8 mouse cellular contexts compared by ENCODE assay signal in genomic region chr19:46318031-46318471, GRCm38 (mm10). TPM values are rescaled to one million over a fixed set of nuclear protein-coding genes. Genes with fewer than 3 reads are reported as not detected.
DNase-seq lines count a peak whose midpoint lies in the region; ATAC-seq and TF ChIP-seq lines count a peak whose summit lies in the region.

No protein-coding gene starts in this region.

- peaks cover 86% of the 10 kb centered on the region for H3K27me3 ChIP-seq in lung, embryonic 14.5 days (ENCODE audit: insufficient read depth, low read length)
- peaks cover 100% of the 10 kb centered on the region for H3K27me3 ChIP-seq in forebrain, embryonic 10.5 days (ENCODE audit: poor library complexity, severe bottlenecking)
- H3K27me3 ChIP-seq in hindbrain, embryonic 13.5 days, result peaks cover 81% of the 10 kb centered on the region
- H3K27me3 ChIP-seq in liver, embryonic 12.5 days (replicated peaks), result peaks cover 99% of the 10 kb centered on the region
- peaks cover 54% of the 10 kb centered on the region for H3K27me3 ChIP-seq in small intestine, adult 2 months (ENCODE audit: control insufficient read depth, insufficient read depth, low read length)
- peaks cover 31% of the 10 kb centered on the region for H3K27me3 ChIP-seq in thymus, adult 2 months (ENCODE audit: control insufficient read depth, insufficient read depth, low read length)

- TF ChIP-seq CTCF in lung, embryonic 14.5 days (IDR thresholded peaks at IDR 0.05; ENCODE audit: low read depth), result no peak
- TF ChIP-seq CTCF in small intestine, adult 2 months (IDR thresholded peaks at IDR 0.05; ENCODE audit: extremely low read depth, insufficient read length, insufficient replicate concordance, low read depth, low read length), result no peak
- TF ChIP-seq CTCF in thymus, adult 2 months (IDR thresholded peaks at IDR 0.05; ENCODE audit: borderline replicate concordance, control insufficient read depth, extremely low read depth, insufficient read depth, low read length, poor library complexity), result no peak

- H3K9ac ChIP-seq in lung, embryonic 14.5 days, result peak overlapping the region; percentile 41; the same call in 1 of the 2 replicates
- H3K9ac ChIP-seq in hindbrain, embryonic 13.5 days, result peak overlapping the region; percentile 84
- peak overlapping the region; percentile 56; the same call in 1 of the 2 replicates for H3K9ac ChIP-seq in liver, embryonic 12.5 days

- H3K4me2 ChIP-seq in lung, embryonic 14.5 days, result peak overlapping the region; percentile 72
- peak overlapping the region; percentile 76 for H3K4me2 ChIP-seq in hindbrain, embryonic 13.5 days
- H3K4me2 ChIP-seq in liver, embryonic 12.5 days, result peak overlapping the region; percentile 91

- peak; percentile 26 for DNase-seq in lung, embryonic 14.5 days
- no peak for DNase-seq in lung, postnatal 25 days (ENCODE audit: low spot score)
- DNase-seq in cerebellum, adult 11-12 months, result peak; percentile 68
- no peak for DNase-seq in forebrain, embryonic 10.5 days (ENCODE audit: extremely low spot score, low spot score)
- DNase-seq in thymus, adult 2 months, result no peak

- H3K9me3 ChIP-seq in lung, embryonic 14.5 days (ENCODE audit: low read depth, low read length), result no peaks in the 10 kb centered on the region
- H3K9me3 ChIP-seq in forebrain, embryonic 10.5 days, result no peaks in the 10 kb centered on the region
- no peaks in the 10 kb centered on the region for H3K9me3 ChIP-seq in hindbrain, embryonic 13.5 days
- H3K9me3 ChIP-seq in liver, embryonic 12.5 days (replicated peaks), result no peaks in the 10 kb centered on the region

- H3K27ac ChIP-seq in lung, embryonic 14.5 days (ENCODE audit: low read depth), result no peak overlapping the region
- no peak overlapping the region for H3K27ac ChIP-seq in forebrain, embryonic 10.5 days
- H3K27ac ChIP-seq in hindbrain, embryonic 13.5 days, result peak overlapping the region; percentile 81
- H3K27ac ChIP-seq in liver, embryonic 12.5 days, result no peak overlapping the region
- H3K27ac ChIP-seq in small intestine, adult 2 months (ENCODE audit: insufficient read depth, low read depth, low read length), result no peak overlapping the region
- no peak overlapping the region for H3K27ac ChIP-seq in thymus, adult 2 months (ENCODE audit: control insufficient read depth, insufficient read depth, low read length)

- no peaks in the 10 kb centered on the region for H3K4me1 ChIP-seq in lung, embryonic 14.5 days (ENCODE audit: insufficient read depth)
- peaks cover 72% of the 10 kb centered on the region for H3K4me1 ChIP-seq in forebrain, embryonic 10.5 days
- H3K4me1 ChIP-seq in hindbrain, embryonic 13.5 days (replicated peaks), result peaks cover 77% of the 10 kb centered on the region
- H3K4me1 ChIP-seq in liver, embryonic 12.5 days, result peaks cover 65% of the 10 kb centered on the region
- H3K4me1 ChIP-seq in small intestine, adult 2 months (ENCODE audit: control insufficient read depth, insufficient read depth, insufficient read length, low read length), result peaks cover 6% of the 10 kb centered on the region
- peaks cover 9% of the 10 kb centered on the region for H3K4me1 ChIP-seq in thymus, adult 2 months (replicated peaks; ENCODE audit: control insufficient read depth, insufficient read depth, low read length)

- WGBS in lung, embryonic 14.5 days, result 1% methylated on average over 37 of the region's 42 CpGs
- WGBS in forebrain, embryonic 10.5 days, result 2% methylated on average over 40 of the region's 42 CpGs
- 2% methylated on average over 29 of the region's 42 CpGs for whole genome bisulfite sequencing in hindbrain, embryonic 13.5 days
- WGBS in liver, embryonic 12.5 days (ENCODE audit: insufficient replicate concordance), result 3% methylated on average over 36 of the region's 42 CpGs
- 3% methylated on average over 42 of the region's 42 CpGs for WGBS in small intestine, adult 2 months
- 3% methylated on average over 37 of the region's 42 CpGs for WGBS in thymus, adult 2 months

- no peak for TF ChIP-seq POLR2A in small intestine, adult 2 months (IDR thresholded peaks at IDR 0.05; ENCODE audit: low read depth, low read length)
- no peak for TF ChIP-seq POLR2A in thymus, adult 2 months (IDR thresholded peaks at IDR 0.05; ENCODE audit: control insufficient read depth, extremely low read depth, insufficient read depth, low read length, poor library complexity)

- no peaks in the 10 kb centered on the region for H3K36me3 ChIP-seq in lung, embryonic 14.5 days (ENCODE audit: insufficient read depth)
- no peaks in the 10 kb centered on the region for H3K36me3 ChIP-seq in forebrain, embryonic 10.5 days (replicated peaks)
- H3K36me3 ChIP-seq in hindbrain, embryonic 13.5 days, result peaks cover 20% of the 10 kb centered on the region
- H3K36me3 ChIP-seq in liver, embryonic 12.5 days, result 0 out of 2 replicates have a peak, but pooled peaks cover 4% of the 10 kb centered on the region
- peaks cover 4% of the 10 kb centered on the region; the same call in 1 of the 2 replicates for H3K36me3 ChIP-seq in small intestine, adult 2 months (ENCODE audit: control insufficient read depth, insufficient read depth, low read length)
- H3K36me3 ChIP-seq in thymus, adult 2 months (ENCODE audit: control insufficient read depth, insufficient read depth, low read length), result no peaks in the 10 kb centered on the region

- peak overlapping the region; percentile 46 for H3K4me3 ChIP-seq in lung, embryonic 14.5 days (ENCODE audit: low read depth, low read length)
- H3K4me3 ChIP-seq in forebrain, embryonic 10.5 days, result peak overlapping the region; percentile 46
- H3K4me3 ChIP-seq in hindbrain, embryonic 13.5 days, result peak overlapping the region; percentile 57
- H3K4me3 ChIP-seq in liver, embryonic 12.5 days, result peak overlapping the region; percentile 55
- peak overlapping the region; percentile 33 for H3K4me3 ChIP-seq in small intestine, adult 2 months (ENCODE audit: low read depth, low read length)
- H3K4me3 ChIP-seq in thymus, adult 2 months (ENCODE audit: control insufficient read depth, insufficient read depth, low read length), result no peak overlapping the region

- ATAC-seq in lung, embryonic 14.5 days (ENCODE audit: insufficient read depth), result peak; percentile 9; the same call in 1 of the 2 replicates
- ATAC-seq in hindbrain, embryonic 13.5 days (ENCODE audit: low FRiP score), result peak; percentile 15; the same call in 1 of the 2 replicates
- no peak for ATAC-seq in liver, embryonic 12.5 days

RNA-seq across cellular contexts. Expression of gene Psd, which starts 8.9 kb away (rescaled TPM):
- 9.9 and 10.5 TPM in 2 replicates for polyA plus RNA-seq in lung, embryonic 14.5 days (2014; fragmentation: Nextera tagmentation; extraction: Ambion mirVana)
- 2.8 and 2.9 TPM in 2 replicates for polyA plus RNA-seq in forebrain, embryonic 10.5 days (2016; fragmentation: Nextera tagmentation; extraction: Ambion mirVana)
- polyA plus RNA-seq in hindbrain, embryonic 13.5 days (2015; fragmentation: Nextera tagmentation; extraction: Ambion mirVana), result 58.4 and 59.3 TPM in 2 replicates
- polyA plus RNA-seq in liver, embryonic 12.5 days (2016; fragmentation: Nextera tagmentation; extraction: Ambion mirVana), result 10.7 and 11.3 TPM in 2 replicates
- 27.0 and 30.1 TPM in 2 replicates for polyA plus RNA-seq in small intestine, adult 2 months (2012; rRNA removed)
- polyA plus RNA-seq in thymus, adult 2 months (2012; rRNA removed), result 1.5 and 1.6 TPM in 2 replicates

RNA-seq across cellular contexts. Expression of gene Fbxl15, which starts 9.9 kb away (rescaled TPM):
- 12.6 and 13.1 TPM in 2 replicates for polyA plus RNA-seq in lung, embryonic 14.5 days (2014; fragmentation: Nextera tagmentation; extraction: Ambion mirVana)
- 17.9 and 18.0 TPM in 2 replicates for polyA plus RNA-seq in forebrain, embryonic 10.5 days (2016; fragmentation: Nextera tagmentation; extraction: Ambion mirVana)
- 39.8 and 40.0 TPM in 2 replicates for polyA plus RNA-seq in hindbrain, embryonic 13.5 days (2015; fragmentation: Nextera tagmentation; extraction: Ambion mirVana)
- polyA plus RNA-seq in liver, embryonic 12.5 days (2016; fragmentation: Nextera tagmentation; extraction: Ambion mirVana), result 13.4 and 13.5 TPM in 2 replicates
- polyA plus RNA-seq in small intestine, adult 2 months (2012; rRNA removed), result 37.4 and 60.4 TPM in 2 replicates
- 13.5 and 15.2 TPM in 2 replicates for polyA plus RNA-seq in thymus, adult 2 months (2012; rRNA removed)

RNA-seq across cellular contexts. Expression of gene Nfkb2, which starts 13.9 kb away (rescaled TPM):
- polyA plus RNA-seq in lung, embryonic 14.5 days (2014; fragmentation: Nextera tagmentation; extraction: Ambion mirVana), result 7.7 TPM in 2 replicates
- 3.8 and 3.9 TPM in 2 replicates for polyA plus RNA-seq in forebrain, embryonic 10.5 days (2016; fragmentation: Nextera tagmentation; extraction: Ambion mirVana)
- polyA plus RNA-seq in hindbrain, embryonic 13.5 days (2015; fragmentation: Nextera tagmentation; extraction: Ambion mirVana), result 2.3 and 2.4 TPM in 2 replicates
- polyA plus RNA-seq in liver, embryonic 12.5 days (2016; fragmentation: Nextera tagmentation; extraction: Ambion mirVana), result 5.6 and 6.1 TPM in 2 replicates
- polyA plus RNA-seq in small intestine, adult 2 months (2012; rRNA removed), result 41.4 and 89.6 TPM in 2 replicates
- 107 and 122 TPM in 2 replicates for polyA plus RNA-seq in thymus, adult 2 months (2012; rRNA removed)

RNA-seq across cellular contexts. Expression of gene Cuedc2, which starts 20.5 kb away (rescaled TPM):
- 132 and 145 TPM in 2 replicates for polyA plus RNA-seq in lung, embryonic 14.5 days (2014; fragmentation: Nextera tagmentation; extraction: Ambion mirVana)
- polyA plus RNA-seq in forebrain, embryonic 10.5 days (2016; fragmentation: Nextera tagmentation; extraction: Ambion mirVana), result 206 and 224 TPM in 2 replicates
- polyA plus RNA-seq in hindbrain, embryonic 13.5 days (2015; fragmentation: Nextera tagmentation; extraction: Ambion mirVana), result 317 and 326 TPM in 2 replicates
- polyA plus RNA-seq in liver, embryonic 12.5 days (2016; fragmentation: Nextera tagmentation; extraction: Ambion mirVana), result 97.6 and 99.1 TPM in 2 replicates
- 23.5 and 26.9 TPM in 2 replicates for polyA plus RNA-seq in small intestine, adult 2 months (2012; rRNA removed)
- 85.4 and 105 TPM in 2 replicates for polyA plus RNA-seq in thymus, adult 2 months (2012; rRNA removed)

RNA-seq across cellular contexts. Expression of gene Mfsd13a, which starts 22.9 kb away (rescaled TPM):
- 9.9 and 11.6 TPM in 2 replicates for polyA plus RNA-seq in lung, embryonic 14.5 days (2014; fragmentation: Nextera tagmentation; extraction: Ambion mirVana)
- 12.5 and 13.3 TPM in 2 replicates for polyA plus RNA-seq in forebrain, embryonic 10.5 days (2016; fragmentation: Nextera tagmentation; extraction: Ambion mirVana)
- 8.2 and 11.2 TPM in 2 replicates for polyA plus RNA-seq in hindbrain, embryonic 13.5 days (2015; fragmentation: Nextera tagmentation; extraction: Ambion mirVana)
- 13.2 and 14.5 TPM in 2 replicates for polyA plus RNA-seq in liver, embryonic 12.5 days (2016; fragmentation: Nextera tagmentation; extraction: Ambion mirVana)
- 29.4 and 36.0 TPM in 2 replicates for polyA plus RNA-seq in small intestine, adult 2 months (2012; rRNA removed)
- polyA plus RNA-seq in thymus, adult 2 months (2012; rRNA removed), result 16.8 and 20.6 TPM in 2 replicates

Comparison
In these comparisons a context has a peak if more than half of its experiments do, and no peak if none do; other contexts are left out.
1. DNase-seq: peak in lung, embryonic 14.5 days (single experiment) and cerebellum, adult 11-12 months (single experiment); none in lung, postnatal 25 days (single experiment), forebrain, embryonic 10.5 days (single experiment) and thymus, adult 2 months (single experiment).
2. Peak in every context shown above with its lines, with median percentiles within 50 percentile points of each other: H3K4me2 ChIP-seq and H3K9ac ChIP-seq.